Mouse (Mus musculus): Measurements from ENCODE around the gene Vmn1r155. TPM values are rescaled to one million over a fixed set of nuclear protein-coding genes. Genes with fewer than 3 reads are reported as not detected.

The Vmn1r155 gene
- not detected for polyA plus RNA-seq (2014; fragmentation: Illumina TruSeq; extraction: RNeasy Lipid Tissue Mini Kit (QIAGEN cat#74804); ENCODE audit: low read depth, low replicate concordance)

GRCm38 (mm10) chr7:22657718-22658117 is at the start of gene Vmn1r155:
Gene Vmn1r155, plus strand, starts transcription at chr7:22658018.

GRCm38 (mm10) chr7:22692217-22692616 is 34.4 kb downstream of the Vmn1r155 start, which contains the start of gene Gm8693:
Gene Gm8693, minus strand, starts transcription at chr7:22692317.

Other genes starting within 250 kb of the Vmn1r155 start
- gene Vmn1r148, start 244.4 kb upstream of the Vmn1r155 start, polyA plus RNA-seq (2014; fragmentation: Illumina TruSeq; extraction: RNeasy Lipid Tissue Mini Kit (QIAGEN cat#74804); ENCODE audit: low read depth, low replicate concordance), result not detected
- gene Vmn1r149, start 219.8 kb upstream of the Vmn1r155 start, polyA plus RNA-seq (2014; fragmentation: Illumina TruSeq; extraction: RNeasy Lipid Tissue Mini Kit (QIAGEN cat#74804); ENCODE audit: low read depth, low replicate concordance), result not detected
- gene Gm10665, start 193.9 kb upstream of the Vmn1r155 start, polyA plus RNA-seq (2014; fragmentation: Illumina TruSeq; extraction: RNeasy Lipid Tissue Mini Kit (QIAGEN cat#74804); ENCODE audit: low read depth, low replicate concordance), result not detected
- gene Vmn1r151, start 158.3 kb upstream of the Vmn1r155 start, polyA plus RNA-seq (2014; fragmentation: Illumina TruSeq; extraction: RNeasy Lipid Tissue Mini Kit (QIAGEN cat#74804); ENCODE audit: low read depth, low replicate concordance), result not detected
- not detected for gene Vmn1r152, start 135.1 kb upstream of the Vmn1r155 start, polyA plus RNA-seq (2014; fragmentation: Illumina TruSeq; extraction: RNeasy Lipid Tissue Mini Kit (QIAGEN cat#74804); ENCODE audit: low read depth, low replicate concordance)
- gene Gm8677, start 123.1 kb upstream of the Vmn1r155 start, polyA plus RNA-seq (2014; fragmentation: Illumina TruSeq; extraction: RNeasy Lipid Tissue Mini Kit (QIAGEN cat#74804); ENCODE audit: low read depth, low replicate concordance), result not detected
- not detected for gene Gm4201, start 92.7 kb upstream of the Vmn1r155 start, polyA plus RNA-seq (2014; fragmentation: Illumina TruSeq; extraction: RNeasy Lipid Tissue Mini Kit (QIAGEN cat#74804); ENCODE audit: low read depth, low replicate concordance)
- not detected for gene Gm4565, start 69.9 kb upstream of the Vmn1r155 start, polyA plus RNA-seq (2014; fragmentation: Illumina TruSeq; extraction: RNeasy Lipid Tissue Mini Kit (QIAGEN cat#74804); ENCODE audit: low read depth, low replicate concordance)
- gene Gm8693, start 34.3 kb downstream of the Vmn1r155 start, polyA plus RNA-seq (2014; fragmentation: Illumina TruSeq; extraction: RNeasy Lipid Tissue Mini Kit (QIAGEN cat#74804); ENCODE audit: low read depth, low replicate concordance), result not detected
- not detected for gene Gm4567, start 61.7 kb downstream of the Vmn1r155 start, polyA plus RNA-seq (2014; fragmentation: Illumina TruSeq; extraction: RNeasy Lipid Tissue Mini Kit (QIAGEN cat#74804); ENCODE audit: low read depth, low replicate concordance)
- not detected for gene Vmn1r157, start 103.7 kb downstream of the Vmn1r155 start, polyA plus RNA-seq (2014; fragmentation: Illumina TruSeq; extraction: RNeasy Lipid Tissue Mini Kit (QIAGEN cat#74804); ENCODE audit: low read depth, low replicate concordance)
- not detected for gene Vmn1r158, start 132.8 kb downstream of the Vmn1r155 start, polyA plus RNA-seq (2014; fragmentation: Illumina TruSeq; extraction: RNeasy Lipid Tissue Mini Kit (QIAGEN cat#74804); ENCODE audit: low read depth, low replicate concordance)
- gene Vmn1r159, start 185.6 kb downstream of the Vmn1r155 start, polyA plus RNA-seq (2014; fragmentation: Illumina TruSeq; extraction: RNeasy Lipid Tissue Mini Kit (QIAGEN cat#74804); ENCODE audit: low read depth, low replicate concordance), result not detected
- gene Vmn1r160, start 213.2 kb downstream of the Vmn1r155 start, polyA plus RNA-seq (2014; fragmentation: Illumina TruSeq; extraction: RNeasy Lipid Tissue Mini Kit (QIAGEN cat#74804); ENCODE audit: low read depth, low replicate concordance), result not detected